Mouse (Mus musculus) induced T-regulatory cell, adult 2 months (primary cell): ENCODE measurements at regions not wholly inside any gene's neighbourhood (a gene's known extent, or its start where the extent isn't known, plus 50 kb on each side); places are given as distances from the start of the nearest gene placed in this dataset.

Experiments
- DNase-seq: peaks from one replicate; pipeline ENCODE4 v3.0.0-alpha.2; 2012; ENCODE audit warnings: low read depth

DNA sequence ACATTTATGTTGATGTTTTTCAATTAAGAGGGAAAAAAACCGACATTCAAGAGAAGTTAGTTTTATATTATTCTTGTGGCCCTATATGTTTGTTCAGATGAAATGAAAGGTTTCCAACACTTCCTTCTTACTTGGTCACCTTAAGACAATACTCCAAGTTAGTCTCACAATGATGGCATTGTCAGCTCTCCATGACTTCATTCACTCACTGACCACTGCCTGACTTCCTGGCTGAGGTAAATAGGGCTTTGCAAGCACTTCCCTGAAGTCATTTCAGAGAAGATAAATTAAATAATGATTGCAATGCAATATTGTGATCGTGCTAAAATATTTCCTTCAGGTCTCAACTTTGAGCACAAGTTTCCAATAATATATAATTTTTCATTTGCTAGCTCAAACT lies 197.9 kb upstream of the Cep162 start:
- no peak for DNase-seq

DNA sequence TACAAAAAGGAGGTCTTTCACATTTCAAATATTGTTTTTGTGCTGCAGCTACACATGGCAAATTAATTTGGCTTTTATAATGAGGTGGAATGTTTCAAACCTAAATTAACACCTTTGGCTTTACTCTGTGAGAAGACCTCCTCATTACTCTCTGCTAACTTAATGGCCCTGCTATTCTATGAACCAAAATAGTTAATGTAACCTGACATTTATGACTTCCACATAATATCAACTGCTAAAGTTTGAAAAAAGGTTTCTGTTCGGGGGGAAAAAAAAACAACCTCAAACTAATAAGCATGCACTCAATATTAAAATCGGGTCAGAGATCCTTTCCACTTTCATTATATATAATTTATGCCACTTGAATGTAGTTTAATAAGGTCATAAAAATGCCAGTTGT lies 197.2 kb upstream of the Cep162 start:
- DNase-seq = no peak

DNA sequence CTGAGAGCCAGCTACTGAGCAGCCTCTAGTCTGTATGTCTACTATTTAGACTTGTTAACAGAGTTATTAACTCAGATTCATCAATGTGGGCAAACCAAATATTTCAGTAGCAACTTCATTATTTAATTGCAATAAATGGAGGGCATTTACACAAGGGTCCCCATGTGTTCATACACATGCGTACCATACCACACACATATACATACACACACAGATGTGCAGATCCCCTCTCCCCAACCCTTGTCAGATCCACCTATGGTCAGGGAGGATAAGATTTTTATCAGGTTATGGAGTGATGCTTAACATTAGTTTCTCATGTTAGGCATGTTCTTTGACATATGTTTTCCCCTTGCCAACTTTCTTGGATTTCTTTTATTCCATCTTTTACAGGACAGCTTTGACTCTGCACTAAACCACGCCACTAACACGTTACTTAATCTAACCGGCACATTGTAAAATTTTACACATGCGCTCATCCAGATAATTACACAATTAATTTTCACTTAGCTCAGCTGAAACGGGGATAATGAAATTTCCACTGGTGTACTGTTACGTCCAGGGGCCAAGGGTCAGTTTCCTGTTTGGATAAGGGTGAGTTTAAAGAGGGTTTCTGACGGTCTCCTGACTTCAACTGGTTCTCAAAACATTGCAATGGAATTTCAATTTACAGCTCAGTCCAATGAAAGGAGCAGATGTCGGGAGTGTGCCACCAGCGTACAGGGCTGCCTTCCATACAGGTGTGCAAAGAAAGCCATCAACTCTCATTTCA lies 188.3 kb upstream of the Cep162 start:
- no peak for DNase-seq

DNA sequence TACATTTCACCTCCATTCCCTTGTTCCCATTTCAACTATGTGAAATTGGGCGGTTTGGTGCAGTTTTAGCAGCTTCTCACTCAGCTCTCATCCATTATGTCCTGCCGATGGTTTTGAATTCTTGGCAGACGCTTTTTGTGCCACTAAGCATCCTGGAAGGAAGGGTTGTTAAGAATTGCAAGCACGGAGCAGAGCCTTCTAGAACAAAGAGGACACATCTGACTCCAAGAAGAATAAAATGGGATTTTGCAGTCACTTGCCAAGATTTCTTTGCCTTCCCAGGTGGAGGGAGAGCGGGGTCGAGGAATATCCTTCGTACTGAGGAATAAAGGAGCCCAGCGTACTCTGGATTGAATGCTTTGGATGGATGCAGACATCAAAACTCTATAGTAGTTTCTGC lies 176.7 kb upstream of the Cep162 start:
- DNase-seq = no peak

DNA sequence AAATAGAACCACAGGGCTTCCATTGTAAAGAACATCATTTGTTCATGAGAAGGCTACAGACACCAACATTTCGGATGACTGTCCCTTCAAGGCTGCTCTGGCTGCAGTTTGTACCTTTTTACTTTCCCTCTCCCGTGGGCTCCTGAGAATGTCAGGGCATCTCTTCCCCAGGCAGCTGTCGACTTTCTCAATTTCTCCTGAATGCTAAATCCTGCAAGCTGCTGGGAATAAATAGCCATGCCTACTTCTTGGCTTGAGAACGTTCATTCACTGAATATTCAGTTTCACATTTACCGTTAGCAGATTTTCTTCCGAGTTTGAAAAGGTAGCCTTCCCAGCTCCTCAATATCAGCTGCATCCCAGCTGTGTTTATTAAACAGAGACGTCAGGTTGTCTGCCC lies 176.2 kb upstream of the Cep162 start:
- DNase-seq = no peak

DNA sequence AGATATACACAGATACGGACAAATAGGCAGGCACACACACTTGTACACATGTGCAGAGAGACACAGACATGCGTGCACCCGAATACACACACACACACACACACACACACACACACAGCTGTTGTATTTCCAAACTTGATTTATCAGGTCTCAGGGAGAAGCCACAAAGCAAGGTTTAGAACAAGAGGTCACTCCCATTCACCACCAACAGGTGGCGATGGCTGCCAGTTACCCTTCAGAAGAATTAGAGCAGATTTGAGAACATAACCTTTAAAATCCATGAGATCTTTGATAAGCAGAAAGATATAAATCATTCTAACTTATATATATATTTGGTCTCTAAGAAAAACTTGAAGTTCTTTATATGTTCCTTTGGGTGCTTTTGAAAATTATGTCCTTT lies 169.9 kb upstream of the Cep162 start:
- peak; percentile 3 for DNase-seq

DNA sequence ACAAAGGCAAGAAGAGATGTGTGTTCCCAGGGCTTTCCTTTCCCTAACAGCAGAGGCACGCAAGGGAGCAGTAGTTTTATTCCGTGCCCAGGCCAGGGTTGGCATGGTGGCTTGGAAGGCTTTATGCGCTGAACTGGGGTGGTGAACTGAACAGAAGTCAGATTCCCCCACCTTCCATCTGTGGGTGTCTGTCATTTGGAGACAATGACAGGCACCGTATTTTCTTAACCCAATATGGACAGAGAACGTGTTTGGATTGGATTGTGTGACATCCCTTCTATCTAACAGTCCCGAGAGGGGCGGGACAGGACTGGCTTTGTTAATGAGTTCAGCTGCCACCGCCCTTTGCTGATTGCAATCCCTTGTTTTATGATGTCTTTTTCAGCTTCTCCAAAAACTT lies 165.8 kb upstream of the Cep162 start:
- no peak for DNase-seq

DNA sequence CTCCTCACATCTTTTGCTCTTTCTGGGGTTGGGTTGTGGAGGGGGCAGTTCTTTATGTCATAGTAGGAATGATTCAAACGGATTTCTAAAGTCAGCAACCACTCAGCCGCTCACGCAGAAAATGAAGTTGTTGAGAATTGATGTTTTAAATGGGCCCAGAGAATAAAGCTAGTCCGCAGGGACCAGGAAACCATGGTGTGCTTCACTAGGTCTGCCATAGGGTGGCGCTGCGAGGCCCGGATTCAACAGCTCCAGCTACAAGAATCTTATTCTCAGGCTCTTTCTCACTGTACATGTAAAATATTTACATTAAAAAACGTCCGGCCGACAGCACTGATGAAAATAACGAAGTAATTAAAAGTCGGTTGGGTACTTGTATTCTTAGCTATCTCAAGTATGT lies 164.0 kb upstream of the Cep162 start:
- DNase-seq = no peak

DNA sequence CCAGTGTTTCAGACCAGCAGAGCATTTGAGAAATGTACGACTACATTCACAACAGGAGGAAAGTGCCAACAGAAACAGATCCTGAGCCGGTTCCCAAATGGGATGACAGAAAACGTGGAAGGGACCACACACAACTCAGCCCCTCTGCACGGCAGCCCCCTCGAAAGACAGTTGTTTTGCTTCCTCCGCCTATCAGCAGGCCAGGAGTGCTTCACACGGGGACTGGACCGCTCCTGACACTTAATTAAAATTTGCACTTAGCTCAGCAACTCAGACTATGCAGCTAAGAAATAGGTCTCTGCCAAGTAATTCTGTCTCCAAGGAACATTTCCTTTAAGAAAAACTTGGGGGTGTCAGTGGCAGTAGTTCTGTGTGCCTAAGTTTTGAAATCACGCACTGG lies 157.6 kb upstream of the Cep162 start:
- DNase-seq = no peak

DNA sequence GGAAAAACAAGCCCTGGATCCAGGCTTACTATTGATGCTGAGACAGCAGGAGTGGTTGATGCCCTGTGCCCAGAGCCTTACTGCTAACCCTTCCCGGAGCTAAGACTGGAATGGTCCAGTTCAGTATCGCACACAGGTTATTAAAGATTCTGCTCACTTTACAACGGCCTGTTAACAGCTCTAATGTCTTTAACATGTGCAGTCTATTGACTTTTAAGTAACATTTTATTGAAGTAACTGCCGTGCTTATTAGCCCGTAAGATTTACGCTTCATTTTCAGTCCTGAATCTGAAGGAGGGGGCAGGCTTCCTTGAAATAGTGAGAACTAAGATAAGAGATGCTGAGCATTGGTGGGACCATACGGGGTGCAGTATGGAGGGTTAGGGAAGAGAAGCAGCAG lies 155.7 kb upstream of the Cep162 start:
- DNase-seq = no peak

DNA sequence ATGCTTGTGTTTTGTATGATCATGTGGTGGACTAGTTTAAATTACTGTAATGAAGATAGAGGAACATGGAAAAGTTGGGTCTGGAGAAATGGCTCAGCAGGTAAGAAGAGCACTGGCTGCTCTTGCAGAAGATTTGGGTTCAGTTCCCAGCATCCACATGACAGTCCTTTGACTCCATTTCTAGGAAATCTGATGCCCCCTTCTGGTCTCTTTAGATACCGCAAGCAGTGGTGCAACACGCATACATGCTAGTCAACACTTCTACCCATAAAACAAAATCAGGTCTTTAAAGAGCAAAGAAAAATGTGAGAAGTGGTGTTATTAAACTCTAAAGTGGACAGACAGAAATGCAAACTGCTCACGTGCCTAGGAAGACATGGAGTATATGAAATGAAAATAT lies 154.4 kb upstream of the Cep162 start:
- DNase-seq = no peak

DNA sequence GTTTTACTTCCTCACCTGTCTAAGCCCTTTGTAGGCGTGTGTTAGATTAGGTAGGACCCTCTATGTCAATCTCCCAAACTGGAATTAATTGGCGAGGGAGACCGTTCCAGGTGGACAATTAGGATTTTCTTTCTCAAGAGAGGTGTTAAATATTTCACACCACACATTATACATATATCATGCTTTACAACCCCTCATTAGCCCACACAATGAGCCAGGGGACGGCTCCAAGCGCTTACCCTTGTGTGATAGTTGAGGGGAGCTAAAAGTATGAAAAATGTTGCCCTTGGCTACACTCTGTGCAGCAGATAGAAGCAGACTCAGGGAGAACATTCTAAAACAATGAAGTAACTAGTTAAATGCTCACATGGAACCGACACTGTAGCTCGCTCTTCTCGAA lies 153.5 kb upstream of the Cep162 start:
- DNase-seq = no peak

DNA sequence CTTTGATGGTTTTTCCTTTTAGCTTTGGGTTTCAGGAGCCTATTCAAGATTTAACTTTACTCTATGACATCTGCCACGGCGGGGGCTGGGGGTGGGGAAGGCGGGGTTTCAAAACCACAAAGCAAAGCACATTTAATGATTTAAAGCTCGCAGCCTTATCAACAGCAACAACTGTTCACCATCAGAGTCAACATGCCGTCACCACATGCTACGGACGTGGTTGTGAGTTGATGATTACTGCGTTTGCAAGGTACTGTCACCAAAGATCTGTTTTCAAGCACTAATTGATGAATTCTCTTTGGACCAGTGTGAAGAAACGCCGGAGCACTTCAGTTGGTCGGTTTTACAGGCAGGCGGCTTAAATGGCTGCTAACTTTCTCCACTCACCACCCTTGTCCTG lies 151.1 kb upstream of the Cep162 start:
- no peak for DNase-seq

DNA sequence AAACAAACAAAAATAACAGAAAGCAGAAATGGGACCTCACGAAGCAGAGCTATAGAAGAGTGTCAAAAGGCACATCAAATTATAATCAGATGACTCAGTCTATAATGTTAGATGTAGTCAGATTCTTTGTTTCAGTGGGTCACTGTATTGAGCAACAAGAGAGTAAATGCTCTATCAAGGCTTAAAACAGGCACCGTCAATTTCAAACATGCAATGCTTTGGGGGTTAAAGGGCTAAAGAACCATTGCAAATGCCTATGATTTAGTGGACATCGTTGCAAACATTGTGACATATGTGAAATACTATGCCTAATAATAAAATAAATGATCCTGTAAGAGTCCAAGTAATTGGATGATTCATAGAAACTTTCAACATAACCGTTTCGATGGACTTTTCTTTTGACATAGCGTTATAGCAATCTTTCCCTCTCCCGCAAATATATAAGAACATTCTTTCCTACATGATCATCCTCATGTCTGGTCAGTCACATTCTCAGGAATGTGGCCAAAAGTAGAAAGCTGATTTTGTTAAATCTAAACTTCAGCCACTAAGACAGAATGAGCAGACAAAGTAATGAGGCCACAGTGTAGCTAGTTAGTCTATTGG lies 149.9 kb upstream of the Cep162 start:
- no peak for DNase-seq

DNA sequence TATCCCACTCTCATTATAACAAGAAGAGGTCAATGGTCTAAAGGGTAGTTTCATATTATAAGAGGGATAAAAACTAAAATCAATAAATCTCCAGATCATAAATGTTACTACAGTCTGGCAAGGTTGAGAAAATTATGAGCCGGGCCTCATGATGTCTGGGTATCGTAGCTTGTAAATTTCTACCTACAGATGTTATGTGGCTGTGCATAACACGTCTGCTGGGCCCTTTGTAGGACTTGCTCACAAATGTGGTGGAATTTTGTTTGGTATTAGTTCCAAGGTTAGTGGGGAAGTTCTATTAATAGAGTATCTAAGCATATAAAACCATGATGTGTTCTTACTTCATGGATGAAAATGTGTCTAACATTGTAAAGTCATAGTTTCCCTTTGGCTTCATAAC lies 146.7 kb upstream of the Cep162 start:
- DNase-seq = no peak

DNA sequence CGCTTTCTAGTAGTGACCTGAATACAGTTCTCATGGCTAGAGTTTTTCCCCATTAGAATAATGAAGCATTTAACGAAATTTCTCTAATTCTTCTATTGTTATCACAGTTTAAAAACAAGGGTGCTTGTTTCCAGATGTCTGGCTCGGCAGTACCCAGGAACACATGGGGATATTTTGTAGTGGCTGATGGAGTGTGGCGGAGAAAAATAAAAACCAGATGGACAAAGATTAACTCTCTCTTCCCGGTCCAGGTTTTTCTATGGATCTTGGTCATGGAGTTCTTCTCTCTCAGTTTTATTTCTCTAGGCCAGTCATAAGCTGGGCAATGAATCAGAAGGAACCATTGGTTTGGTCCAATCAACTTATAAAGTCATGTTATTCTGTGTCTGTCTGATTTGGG lies 132.2 kb upstream of the Cep162 start:
- no peak for DNase-seq

DNA sequence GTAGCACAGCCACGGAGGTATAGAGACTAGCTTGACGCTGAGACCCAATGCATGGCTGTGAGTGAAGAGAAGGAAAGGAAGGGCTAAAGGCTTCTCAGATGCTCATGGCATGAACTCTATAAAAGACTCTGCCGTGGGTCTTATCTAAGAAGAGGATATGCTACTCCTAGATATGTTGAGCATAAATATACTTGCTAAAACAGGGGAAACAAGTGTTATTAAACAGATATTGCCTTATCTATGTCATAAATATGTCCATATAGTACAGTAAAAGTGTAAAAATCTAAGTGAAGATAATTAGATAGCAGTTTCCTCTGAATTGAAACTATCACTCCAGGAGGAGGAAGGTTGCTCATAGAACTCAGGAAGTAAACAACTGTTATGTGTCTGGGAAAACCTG lies 128.2 kb upstream of the Cep162 start:
- no peak for DNase-seq

DNA sequence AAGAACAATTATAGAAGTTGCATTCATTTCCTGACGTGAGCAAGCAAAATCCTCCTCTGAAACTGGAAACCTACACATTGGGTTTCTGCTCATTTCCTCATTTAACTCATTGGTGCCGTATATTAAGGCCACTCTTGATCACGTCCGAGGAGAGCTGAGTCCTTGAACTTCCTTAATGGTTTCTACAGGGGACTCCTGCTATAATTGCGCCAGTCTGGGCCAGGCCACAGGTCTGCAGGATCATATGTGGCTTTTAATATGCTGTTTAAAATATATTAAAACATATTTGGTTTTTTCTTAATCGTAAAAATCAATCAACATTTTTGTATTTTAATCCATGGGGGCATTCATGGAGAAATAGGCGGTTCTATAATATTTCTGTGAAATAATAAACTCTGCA lies 122.6 kb upstream of the Cep162 start:
- no peak for DNase-seq

DNA sequence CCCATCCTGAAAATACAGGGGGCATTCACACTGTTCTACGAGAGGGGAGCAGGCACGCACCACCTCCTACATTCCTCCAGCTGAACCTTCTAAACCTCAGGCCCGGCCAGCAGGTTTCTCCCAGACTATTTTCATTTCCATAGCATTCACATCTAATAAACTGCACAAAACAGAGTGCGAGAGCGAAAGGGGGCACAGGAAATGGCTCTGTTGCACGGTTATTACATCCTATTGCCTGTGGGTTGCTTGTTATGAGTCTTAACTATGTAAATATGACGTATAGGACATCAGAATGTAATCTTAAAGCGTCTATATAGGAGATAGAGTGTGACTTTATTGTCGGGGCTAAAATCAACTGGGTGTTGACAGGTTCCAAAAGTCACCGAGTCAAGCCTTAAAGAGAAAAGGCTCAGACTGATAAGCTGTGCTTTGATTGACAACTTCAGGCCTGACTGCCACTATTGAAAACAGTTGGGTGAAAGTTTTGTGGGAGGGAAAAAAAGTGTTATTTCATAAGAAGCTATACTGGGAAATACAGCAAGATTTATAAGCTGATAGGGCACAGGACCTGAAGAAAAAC lies 121.5 kb upstream of the Cep162 start:
- no peak for DNase-seq

DNA sequence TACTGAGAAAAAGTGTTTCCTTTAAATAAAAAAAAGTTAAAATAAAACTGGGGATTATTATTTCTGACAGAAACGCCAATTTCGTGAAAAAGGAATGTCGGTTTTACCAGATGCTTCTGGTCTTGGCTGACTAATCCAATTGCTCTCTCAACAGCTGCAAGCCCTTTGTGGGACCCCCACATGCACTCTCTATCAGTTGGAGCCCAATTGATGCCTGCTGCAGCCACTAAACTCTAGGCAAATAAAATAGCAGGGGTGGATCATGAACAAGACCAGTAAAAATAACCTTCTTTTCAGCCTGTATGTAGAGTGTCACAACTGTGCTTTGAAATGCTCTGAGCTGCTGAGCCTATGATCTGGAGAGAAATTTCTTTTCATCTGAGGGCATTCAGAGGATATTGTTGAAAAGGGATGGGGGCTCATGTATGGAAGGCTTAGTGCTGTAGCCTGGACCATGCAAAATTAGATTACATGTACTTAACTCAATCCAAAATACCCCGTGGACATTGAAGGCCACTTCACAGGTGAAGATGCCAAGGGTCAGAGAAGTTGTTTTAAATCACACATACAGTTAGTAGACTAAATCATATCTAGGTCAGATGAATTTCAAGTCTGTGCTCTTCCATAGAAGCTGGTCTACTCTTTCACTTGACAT lies 117.0 kb upstream of the Cep162 start:
- no peak for DNase-seq

DNA sequence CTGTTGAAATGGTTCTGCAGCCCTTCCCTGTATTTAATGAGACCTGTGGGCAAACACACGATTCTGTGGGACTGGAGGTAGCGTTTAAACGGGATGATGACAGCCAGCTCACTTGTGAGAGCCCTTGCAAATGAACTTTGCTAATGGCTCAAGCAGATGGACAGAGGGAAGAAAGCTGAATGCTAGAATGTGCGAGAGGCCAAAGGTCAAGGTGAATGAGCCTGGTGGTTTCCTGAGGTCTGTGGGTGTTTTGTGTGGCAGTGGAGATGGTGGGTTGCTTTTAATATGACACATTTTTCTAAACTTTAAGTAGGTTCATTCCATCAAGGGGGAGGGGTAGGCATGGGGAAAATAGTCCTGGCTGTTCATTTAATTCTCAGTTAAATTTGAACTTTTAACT lies 113.7 kb upstream of the Cep162 start:
- no peak for DNase-seq

DNA sequence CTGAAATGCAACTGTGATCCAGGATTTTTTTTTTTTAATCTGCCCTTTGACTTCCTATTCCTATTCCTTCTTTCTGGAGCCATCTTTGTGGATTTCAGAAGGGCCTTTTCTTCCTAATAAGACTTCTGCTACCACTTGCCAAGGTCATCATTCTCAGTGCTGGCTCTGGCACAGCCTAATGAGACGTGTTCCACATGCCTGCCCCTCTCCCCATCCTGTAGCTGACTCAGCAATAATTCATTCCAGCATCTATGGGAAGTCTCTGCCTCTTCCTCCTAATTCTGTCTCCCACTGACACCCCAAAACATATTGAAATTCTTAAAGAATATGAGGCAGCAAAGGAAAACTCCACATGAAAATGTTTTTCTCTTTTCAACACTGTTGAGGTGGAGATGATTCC lies 91.7 kb upstream of the Cep162 start:
- no peak for DNase-seq

DNA sequence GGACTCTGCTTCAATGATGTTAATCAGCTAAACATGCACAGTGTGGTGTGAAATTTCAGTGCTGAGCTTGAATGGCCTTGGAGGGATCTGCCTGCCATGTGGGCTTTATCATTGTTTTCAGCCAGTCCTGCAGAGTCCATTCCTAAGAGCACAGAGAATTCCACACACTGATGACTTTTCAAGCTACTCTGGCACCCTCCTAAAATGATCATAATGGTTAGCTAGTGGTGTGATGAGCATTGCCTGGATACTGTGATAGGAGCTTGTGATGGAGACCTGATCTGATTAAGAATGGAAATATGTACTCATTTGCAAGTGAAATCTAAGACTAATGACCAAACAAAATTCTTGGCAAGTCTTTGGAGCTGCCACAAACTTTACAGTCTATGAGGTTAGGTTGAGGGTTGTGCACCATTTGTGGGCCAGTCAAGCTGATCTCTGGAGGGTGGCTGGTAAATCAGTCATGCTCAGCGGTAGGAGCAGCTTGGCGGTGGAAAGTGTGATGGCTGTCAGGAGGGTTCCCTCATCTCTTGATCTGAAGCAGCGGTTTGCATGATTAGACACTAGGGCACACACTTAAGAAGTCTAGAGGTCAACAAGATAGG lies 91.0 kb upstream of the Cep162 start:
- no peak for DNase-seq
